Mouse (Mus musculus) heart, adult 11 months (tissue): ENCODE results near the gene Upk3a.

Experiments
- DNase-seq: peaks from one replicate; pipeline ENCODE4 v3.0.0; 2022

Upk3a gene

DNA sequence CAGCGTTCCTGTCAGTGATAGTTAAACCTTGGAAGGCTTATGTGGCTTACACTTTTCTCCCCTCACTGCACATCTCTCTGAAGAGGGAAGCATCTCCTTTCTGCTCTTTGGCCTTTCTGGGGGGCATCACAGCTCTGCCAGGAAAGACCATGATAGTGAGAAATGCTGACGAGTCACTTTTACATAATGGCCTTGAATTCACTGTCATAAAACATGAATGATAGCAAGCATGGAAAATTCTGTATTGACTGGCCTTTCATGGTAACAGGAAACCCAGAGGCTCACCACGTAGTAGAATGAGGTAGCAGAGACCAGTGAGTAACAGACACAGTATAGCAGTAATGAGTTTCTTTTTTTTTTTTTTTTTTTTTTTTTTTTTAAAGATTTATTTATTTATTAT is 37.2 kb downstream of the Upk3a start:
- no peak for DNase-seq

DNA sequence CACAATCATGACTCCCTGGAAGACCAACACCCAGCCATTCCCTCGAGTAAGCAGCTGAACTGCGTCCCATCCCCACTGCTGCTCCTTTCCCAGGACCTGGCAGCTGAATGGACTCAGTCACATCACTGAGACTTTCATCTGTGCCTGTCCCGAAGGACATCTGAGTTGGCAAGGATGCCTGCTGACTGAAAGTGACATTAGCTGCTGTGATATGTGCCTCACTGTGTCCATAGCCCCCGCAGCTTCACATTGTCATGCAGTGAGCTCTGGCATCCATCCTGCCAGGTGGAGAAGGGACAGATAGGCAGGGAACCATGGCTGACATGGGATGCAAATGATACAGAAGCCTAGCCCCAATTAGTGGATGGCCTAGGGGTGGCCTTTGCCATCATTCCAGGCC is 38.2 kb downstream of the Upk3a start:
- peak; percentile 74 for DNase-seq

DNA sequence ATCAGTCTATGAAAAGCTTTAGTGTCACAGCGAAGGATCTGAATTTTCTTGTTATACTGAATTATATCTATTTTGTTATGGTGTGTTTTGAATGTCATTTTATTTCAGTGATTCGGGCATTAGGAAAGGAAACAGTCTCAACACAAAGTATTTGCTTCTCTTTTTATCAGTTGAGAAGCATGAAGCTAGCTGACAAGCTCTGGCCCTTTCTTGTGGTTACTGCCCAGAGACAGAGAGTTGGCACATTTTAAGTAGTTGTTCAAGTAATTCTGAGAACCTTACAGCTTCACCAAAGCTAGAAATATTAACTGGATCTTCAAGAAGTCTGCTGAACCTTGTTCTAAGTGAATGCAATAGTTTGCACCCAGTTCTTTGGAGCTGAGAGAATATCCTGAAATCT is 46.5 kb downstream of the Upk3a start:
- DNase-seq: no peak

DNA sequence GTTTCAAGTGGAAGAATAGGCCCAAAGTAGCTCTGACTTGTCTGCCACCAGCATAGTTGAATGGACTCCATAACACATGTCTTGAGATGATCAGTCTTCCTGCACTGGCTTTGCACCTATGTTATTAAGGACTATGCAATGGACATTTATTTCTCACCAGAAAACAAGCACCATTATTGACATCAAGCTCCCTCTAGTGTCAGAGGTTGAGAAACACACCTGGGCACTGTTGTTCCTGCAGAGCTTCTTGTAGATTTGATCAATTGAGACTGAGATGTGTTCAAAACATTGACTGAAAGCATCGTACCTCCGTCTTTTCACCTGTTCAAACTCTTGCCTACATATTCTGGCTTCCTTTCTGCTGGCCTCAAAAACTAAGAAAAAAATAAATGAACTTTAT is 53.6 kb downstream of the Upk3a start:
- peak; percentile 85 for DNase-seq
